Mouse (Mus musculus) megakaryocyte, adult 5-6 weeks (primary cell): ENCODE results near the gene 2610042L04Rik. TPM values are rescaled to one million over a fixed set of nuclear protein-coding genes. Genes with fewer than 3 reads are reported as not detected.
"Not testable (repeated sequence)": the region's sequence is repeated elsewhere in the genome, so short reads cannot be mapped to it uniquely, and the experiment has no call there.

Experiments used
- ATAC-seq: 2 replicates; pipeline ENCODE4 v1.8.0; 2016; ENCODE audit warnings: mild to moderate bottlenecking, inconsistent platforms; ENCODE audit not compliant: poor library complexity, severe bottlenecking
- total RNA-seq, 2 experiments: library from RNA; stranded (forward) in 1 of 2; stranded (reverse) in 1 of 2; fragments of 153-499, 151-499 nt in 1 of 2; fragments of 221-1000, 200-1000 nt in 1 of 2; gene quantifications; 2 replicates each; pipeline versions ENCODE4 v1.2.3 to v1.2.4; 2015 to 2017

The 2610042L04Rik gene
- not detected in 2 replicates for total RNA-seq (2015)
- total RNA-seq (2017) = not detected in 2 replicates

DNA sequence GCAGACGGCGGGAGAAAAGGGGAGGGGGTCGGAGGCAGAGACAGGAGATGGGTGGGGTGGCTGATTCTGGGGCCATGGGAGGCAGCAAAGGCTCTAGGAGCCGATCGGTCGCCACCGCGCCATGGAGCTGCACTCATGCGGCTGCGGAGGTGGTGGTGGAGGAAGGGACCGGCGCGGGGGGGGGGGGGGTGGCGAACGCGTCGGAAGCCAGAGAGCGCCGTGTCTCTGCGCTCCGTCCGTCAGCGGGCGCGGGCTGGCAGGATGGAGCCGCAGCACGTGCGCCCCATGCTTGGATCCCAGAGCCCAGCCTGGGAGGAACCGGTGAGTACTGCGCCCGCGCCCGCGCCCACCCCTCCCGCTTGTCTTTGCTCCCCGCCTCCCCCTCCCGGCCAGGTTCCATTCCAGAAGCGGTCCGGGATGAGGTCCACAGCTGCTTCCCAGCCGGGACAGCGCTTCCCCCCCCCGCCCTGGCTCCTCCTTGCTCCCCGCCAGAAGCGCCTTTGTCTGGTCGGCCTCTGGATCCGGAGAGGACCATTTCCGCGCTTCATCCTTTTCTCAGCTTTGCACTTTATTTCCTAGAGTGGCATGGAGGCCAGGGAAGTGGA is at the start of gene 2610042L04Rik:
Gene 2610042L04Rik, plus strand, starts transcription at position 288 of the 605 bp plus-strand sequence.
- ATAC-seq = not testable (repeated sequence)

DNA sequence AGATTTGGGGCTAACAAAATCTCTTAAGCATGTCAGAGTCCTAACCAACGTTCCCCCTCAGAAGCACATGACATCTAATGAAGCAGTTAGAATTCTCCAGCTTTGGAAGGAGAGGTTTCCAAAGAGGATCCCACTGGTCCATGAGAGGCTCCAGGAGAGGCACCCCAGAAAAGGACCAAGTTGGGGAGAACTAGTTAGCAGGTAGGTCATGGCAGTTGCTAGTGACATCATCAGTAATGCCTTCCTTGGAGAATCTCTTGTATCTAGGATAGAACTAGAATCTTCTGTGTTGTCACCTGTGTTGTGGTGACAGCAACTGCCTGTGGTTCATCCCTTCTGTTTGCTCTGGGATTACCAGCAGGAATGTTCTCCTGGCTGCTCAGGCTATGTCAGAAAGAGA is 17.6 kb upstream of the 2610042L04Rik start, which contains the start of gene Gm3149:
Gene Gm3149, plus strand, starts transcription at position 301 of the 400 bp plus-strand sequence.
- ATAC-seq = not testable (repeated sequence)

DNA sequence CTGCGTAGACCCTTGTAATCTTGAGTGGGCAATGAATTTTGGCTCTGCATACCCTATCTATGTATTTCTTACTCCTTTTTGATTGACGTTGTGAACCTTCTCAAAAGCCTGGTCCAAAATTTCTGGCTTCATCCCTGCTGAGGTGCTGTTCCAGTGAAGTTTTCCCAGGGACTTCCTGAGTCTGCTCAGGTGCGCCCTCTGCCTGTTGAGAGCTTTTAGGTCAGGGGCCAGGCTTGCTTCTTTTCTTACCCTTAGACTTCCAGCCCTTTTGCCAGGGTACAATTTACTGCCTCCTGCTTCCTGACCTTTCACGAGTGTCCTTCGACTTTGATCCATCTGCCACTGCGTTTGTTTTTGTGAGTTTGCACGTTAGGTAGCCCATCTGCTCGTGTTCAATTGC is 943 bp downstream of the 2610042L04Rik start:
- not testable (repeated sequence) for ATAC-seq

DNA sequence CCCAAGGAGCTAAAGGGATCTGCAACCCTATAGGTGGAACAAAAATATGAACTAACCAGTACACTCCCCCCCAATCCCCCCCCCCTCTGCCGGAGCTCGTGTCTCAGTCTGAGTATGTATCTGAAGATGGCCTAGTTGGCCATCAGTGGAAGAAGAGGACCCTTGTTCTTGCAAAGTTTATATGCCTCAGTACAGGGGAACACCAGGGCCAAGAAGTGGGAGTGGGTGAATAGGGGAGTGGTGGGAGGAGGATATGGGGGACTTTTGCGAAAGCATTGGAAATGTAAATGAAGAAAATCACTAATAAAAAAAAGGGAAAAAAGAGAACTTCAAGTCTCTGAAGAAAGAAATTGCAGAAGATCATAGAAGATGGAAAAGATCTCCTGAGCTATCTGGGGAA is 34.4 kb downstream of the 2610042L04Rik start:
- ATAC-seq = not testable (repeated sequence)

DNA sequence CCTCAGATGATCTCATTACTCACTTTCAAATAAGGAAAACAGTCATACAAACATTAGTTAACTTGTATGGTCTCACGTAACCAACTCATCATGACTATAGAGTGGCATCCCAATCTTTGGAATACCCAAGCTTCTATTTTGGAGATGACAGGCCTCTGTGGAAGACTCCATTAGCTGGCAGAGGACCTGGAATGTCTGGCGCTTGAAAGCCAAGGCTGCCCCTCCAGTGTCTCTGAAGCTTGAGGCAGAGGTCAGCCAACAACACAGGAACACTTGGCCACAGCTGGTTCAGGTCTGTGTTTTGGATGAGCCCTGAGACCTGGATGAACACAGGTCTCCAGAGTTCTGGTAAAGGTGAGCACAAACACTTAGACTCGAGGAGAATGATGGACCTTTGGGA is 35.1 kb downstream of the 2610042L04Rik start:
- ATAC-seq = not testable (repeated sequence)

DNA sequence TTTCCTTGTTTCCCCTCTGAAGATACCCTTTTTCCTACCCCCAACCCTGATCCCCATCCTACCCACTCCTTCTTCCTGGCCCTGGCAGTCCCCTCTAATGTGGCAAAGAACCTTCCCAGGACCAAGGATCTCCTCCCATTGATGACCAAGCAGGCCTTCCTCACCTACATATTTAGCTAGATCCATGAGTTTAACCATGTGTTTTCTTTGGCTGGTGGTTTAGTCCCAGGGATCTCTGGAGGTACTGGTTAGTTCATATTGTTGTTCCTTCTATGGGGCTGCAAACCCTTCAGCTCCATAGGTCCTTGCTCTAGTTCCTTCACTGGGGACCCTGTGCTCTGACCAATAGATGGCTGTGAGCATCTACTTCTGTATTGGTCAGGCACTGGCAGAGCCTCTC is 43.3 kb downstream of the 2610042L04Rik start:
- not testable (repeated sequence) for ATAC-seq

DNA sequence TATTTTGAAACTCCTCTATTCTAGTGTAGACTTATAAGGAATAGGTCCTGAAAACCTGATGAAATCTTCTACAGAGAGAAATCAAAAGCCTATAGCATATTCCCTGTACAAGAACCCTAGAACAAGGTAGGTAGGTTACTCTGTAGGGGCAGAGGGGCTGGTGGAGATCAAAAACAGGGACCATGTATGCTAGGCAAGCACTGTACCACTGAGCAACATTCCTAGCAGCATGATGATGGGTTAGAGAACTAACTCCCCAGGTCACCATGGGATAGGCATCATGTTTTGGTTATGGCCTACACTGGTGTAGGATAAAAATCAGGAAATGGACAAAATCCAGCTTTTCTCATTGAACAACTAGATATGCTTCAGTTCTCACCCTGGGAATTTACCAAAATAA is 51.0 kb downstream of the 2610042L04Rik start:
- ATAC-seq = not testable (repeated sequence)

DNA sequence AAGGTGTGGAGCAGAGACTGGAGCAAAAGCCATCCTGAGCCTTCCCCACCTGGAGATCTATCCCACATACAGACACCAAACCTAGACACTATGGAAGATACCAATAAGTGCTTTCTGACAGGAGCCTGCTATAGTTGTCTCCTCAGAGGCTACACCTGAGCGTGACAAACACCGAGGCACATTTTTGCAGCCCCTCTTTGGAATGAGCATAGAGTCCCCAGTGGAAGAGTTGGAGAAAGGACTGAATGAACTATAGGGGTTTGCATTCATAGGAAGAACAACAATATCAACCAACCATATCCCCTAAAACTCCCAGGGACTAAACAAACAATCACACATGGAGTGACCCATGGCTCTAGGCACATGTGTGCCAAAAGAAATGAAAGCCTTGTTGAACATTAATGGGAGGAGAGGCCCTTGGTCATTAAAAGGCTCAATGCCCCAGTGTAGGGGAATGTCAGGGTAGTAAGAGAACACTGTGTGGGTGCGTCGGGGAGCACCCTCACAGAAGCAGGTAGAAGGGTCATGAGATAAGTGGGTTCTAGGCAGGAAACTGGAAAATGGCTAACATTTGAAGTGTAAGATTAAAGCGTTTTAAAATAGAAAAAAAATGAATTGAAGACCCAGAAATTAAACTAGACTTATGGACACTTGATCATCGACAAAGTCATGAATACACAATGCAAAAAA is 58.4 kb downstream of the 2610042L04Rik start:
- ATAC-seq = not testable (repeated sequence)

DNA sequence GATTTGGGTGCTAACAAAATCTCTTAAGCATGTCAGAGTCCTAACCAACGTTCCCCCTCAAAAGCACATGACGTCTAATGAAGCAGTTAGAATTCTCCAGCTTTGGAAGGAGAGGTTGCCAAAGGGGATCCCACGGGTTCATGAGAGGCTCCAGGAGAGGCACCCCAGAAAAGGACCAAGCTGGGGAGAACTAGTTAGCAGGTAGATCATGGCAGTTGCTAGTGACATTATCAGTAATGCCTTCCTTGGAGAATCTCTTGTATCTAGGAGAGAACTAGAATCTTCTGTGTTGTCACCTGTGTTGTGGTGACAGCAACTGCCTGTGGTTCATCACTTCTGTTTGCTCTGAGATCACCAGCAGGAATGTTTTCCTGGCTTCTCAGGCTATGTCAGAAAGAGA is 62.7 kb downstream of the 2610042L04Rik start, which contains the start of gene Gm3159:
Gene Gm3159, plus strand, starts transcription at position 301 of the 400 bp plus-strand sequence.
- not testable (repeated sequence) for ATAC-seq

DNA sequence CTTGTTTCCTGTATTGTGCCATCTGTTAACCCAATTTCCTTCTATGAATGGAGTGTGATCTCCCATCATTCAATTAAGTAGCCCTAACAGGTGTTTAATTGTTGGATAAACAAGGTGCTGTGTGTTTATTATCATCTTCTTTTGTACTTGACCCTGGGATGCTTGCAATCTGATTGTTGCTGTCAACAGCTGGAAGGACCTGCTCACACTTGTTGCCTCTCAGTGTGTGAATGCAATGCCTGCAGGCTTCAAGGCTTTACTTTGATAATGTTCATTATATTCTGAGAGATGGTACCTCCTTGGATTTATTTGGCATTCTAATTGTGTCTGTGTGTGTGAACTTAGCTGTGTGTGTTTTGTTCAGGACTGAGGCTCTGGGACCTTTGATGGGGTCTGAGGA is 64.1 kb downstream of the 2610042L04Rik start:
- not testable (repeated sequence) for ATAC-seq

DNA sequence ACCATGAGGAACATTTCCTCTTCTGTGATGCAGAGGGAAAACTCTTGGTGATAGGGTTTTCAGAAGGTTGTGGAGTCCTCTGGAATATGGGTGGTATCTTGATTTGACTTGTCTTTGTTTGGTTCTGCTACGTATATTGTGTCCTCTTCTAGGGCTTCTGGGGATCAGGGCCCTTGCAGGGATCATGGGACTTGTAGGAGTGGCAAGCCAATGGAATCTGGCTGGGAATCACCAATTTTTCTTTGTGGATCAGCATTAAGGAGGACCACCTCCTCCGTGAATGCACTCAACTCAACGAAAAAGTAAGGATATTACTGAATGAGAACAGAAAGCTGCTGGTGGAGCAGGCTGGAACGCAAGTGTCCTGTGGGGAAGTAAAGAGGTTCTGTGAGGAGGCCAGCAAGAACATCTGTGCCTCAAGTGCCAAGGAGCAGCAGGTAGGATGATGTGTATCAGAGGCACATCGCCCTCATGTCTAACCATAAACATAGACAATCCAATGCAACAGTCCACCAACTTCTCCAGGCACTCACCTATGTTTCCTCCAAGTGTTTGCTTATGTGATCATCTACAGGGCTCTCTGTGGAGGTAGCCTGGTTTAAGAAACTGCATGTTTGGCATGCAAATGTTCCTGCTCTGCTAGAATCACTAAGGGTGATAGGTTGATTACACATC is 65.7 kb downstream of the 2610042L04Rik start:
- ATAC-seq = not testable (repeated sequence)

DNA sequence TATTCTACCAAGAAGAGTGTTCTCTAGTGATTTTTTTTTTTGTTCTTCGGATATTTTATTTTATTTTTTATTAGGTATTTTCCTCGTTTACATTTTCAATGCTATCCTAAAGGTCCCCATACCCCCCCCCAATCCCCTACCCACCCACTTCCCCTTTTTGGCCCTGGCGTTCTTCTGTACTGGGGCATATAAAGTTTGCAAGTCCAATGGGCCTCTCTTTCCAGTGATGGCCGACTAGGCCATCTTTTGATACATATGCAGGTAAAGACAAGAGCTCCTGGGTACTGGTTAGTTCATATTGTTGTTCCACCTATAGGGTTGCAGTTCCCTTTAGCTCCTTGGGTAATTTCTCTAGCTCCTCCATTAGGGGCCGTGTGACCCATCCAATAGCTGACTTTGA is 66.7 kb downstream of the 2610042L04Rik start:
- not testable (repeated sequence) for ATAC-seq

DNA sequence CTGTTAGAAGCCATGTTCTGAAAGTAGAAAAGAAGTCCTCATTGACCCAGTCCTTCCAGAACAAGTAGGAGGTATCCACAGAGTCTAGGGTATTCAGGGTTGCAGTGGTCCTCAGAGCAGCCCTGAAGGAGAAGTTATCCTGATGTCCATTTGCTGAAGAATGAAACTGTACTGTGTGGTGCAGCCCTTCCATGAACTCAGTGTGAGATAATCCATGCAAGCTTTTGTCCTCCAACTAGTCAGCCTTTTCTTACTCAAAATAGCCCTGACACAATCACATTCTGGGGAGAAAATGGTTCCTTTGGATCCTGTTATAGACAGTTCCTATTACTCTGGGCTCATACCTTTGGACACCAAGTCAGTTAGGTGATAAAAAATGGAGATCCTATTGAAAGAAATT is 69.3 kb downstream of the 2610042L04Rik start:
- not testable (repeated sequence) for ATAC-seq

Other genes with a start within 250 kb of the 2610042L04Rik start
- gene Gm8108, start 224.2 kb upstream of the 2610042L04Rik start, total RNA-seq (2015) = not detected in 2 replicates
- gene Gm8108, start 224.2 kb upstream of the 2610042L04Rik start, total RNA-seq (2017) = not detected in 2 replicates
- gene Gm3127, start 169.7 kb upstream of the 2610042L04Rik start, total RNA-seq (2015) = not detected in 2 replicates
- not detected in 2 replicates for gene Gm3127, start 169.7 kb upstream of the 2610042L04Rik start, total RNA-seq (2017)
- gene Gm2974, start 152.2 kb upstream of the 2610042L04Rik start, total RNA-seq (2015) = not detected in 2 replicates
- not detected in 2 replicates for gene Gm2974, start 152.2 kb upstream of the 2610042L04Rik start, total RNA-seq (2017)
- not detected in 2 replicates for gene Gm3138, start 85.1 kb upstream of the 2610042L04Rik start, total RNA-seq (2015)
- not detected in 2 replicates for gene Gm3138, start 85.1 kb upstream of the 2610042L04Rik start, total RNA-seq (2017)
- gene Gm3149, start 17.5 kb upstream of the 2610042L04Rik start, total RNA-seq (2015) = not detected in 2 replicates
- not detected in 2 replicates for gene Gm3149, start 17.5 kb upstream of the 2610042L04Rik start, total RNA-seq (2017)
- not detected in 2 replicates for gene Gm3159, start 62.8 kb downstream of the 2610042L04Rik start, total RNA-seq (2015)
- not detected in 2 replicates for gene Gm3159, start 62.8 kb downstream of the 2610042L04Rik start, total RNA-seq (2017)
- gene Gm3164, start 80.7 kb downstream of the 2610042L04Rik start, total RNA-seq (2015) = not detected in 2 replicates
- not detected in 2 replicates for gene Gm3164, start 80.7 kb downstream of the 2610042L04Rik start, total RNA-seq (2017)
- not detected in 2 replicates for gene Gm3173, start 96.2 kb downstream of the 2610042L04Rik start, total RNA-seq (2015)
- not detected in 2 replicates for gene Gm3173, start 96.2 kb downstream of the 2610042L04Rik start, total RNA-seq (2017)
- not detected in 2 replicates for gene Gm3182, start 147.0 kb downstream of the 2610042L04Rik start, total RNA-seq (2015)
- gene Gm3182, start 147.0 kb downstream of the 2610042L04Rik start, total RNA-seq (2017) = not detected in 2 replicates
- not detected in 2 replicates for gene Gm3047, start 220.6 kb downstream of the 2610042L04Rik start, total RNA-seq (2015)
- not detected in 2 replicates for gene Gm3047, start 220.6 kb downstream of the 2610042L04Rik start, total RNA-seq (2017)